Mouse (Mus musculus) myocyte (in vitro differentiated cells): ENCODE data around the gene Ddah2.

Source experiments
- POLR2A ChIP-seq: IDR thresholded peaks from one replicate; pipeline ENCODE4 v1.6.1; 2011; ENCODE audit warnings: low read depth, mild to moderate bottlenecking, control low read depth, moderate library complexity; ENCODE audit not compliant: insufficient read length
- SRF ChIP-seq: IDR thresholded peaks from one replicate; pipeline ENCODE4 v1.6.1; 2011; ENCODE audit warnings: low read depth; ENCODE audit not compliant: control insufficient read depth, insufficient read length
- USF1 ChIP-seq: IDR thresholded peaks from one replicate; pipeline ENCODE4 v1.6.1; 2011; ENCODE audit warnings: low read depth, mild to moderate bottlenecking, control low read depth, moderate library complexity

GRCm38 (mm10) chr17:35096597-35096996 lies 37.8 kb downstream of the Ddah2 start:
- no peak for TF ChIP-seq SRF
- no peak for TF ChIP-seq USF1
- TF ChIP-seq POLR2A: no peak
